Mouse (Mus musculus): Measurements from ENCODE around the gene Olfr127. TPM values are rescaled to one million over a fixed set of nuclear protein-coding genes. Genes with fewer than 3 reads are reported as not detected.
"Not testable (repeated sequence)": the region's sequence is repeated elsewhere in the genome, so short reads cannot be mapped to it uniquely, and the experiment has no call there.

Gene Olfr127
- total RNA-seq (2021), result not detected

GRCm38 (mm10) chr17:37900137-37900536 lies at the start of gene Olfr127:
TSS of gene Olfr127 (plus strand) at chr17:37900437.
- no peak for DNase-seq (ENCODE audit: extremely low spot score in 1 of 2, low spot score in 1 of 2)

- DNase-seq (ENCODE audit: extremely low spot score in 1 of 2, low spot score in 1 of 2), result no peak
Measured at GRCm38 (mm10) chr17:37863901-37864300, 36.3 kb upstream of the Olfr127 start.

GRCm38 (mm10) chr17:37869676-37870205 lies 30.5 kb upstream of the Olfr127 start:
- DNase-seq (ENCODE audit: extremely low spot score in 1 of 2, low spot score in 1 of 2), result no peak

GRCm38 (mm10) chr17:37873830-37874229 lies 26.4 kb upstream of the Olfr127 start:
- DNase-seq (ENCODE audit: extremely low spot score in 1 of 2, low spot score in 1 of 2), result no peak

- DNase-seq (ENCODE audit: extremely low spot score in 1 of 2, low spot score in 1 of 2), result not testable (repeated sequence)
Measured at GRCm38 (mm10) chr17:37906821-37907220, 6.6 kb downstream of the Olfr127 start.

- no peak for DNase-seq (ENCODE audit: extremely low spot score in 1 of 2, low spot score in 1 of 2)
Measured at GRCm38 (mm10) chr17:37920248-37920647, 20.0 kb downstream of the Olfr127 start, which contains the start of gene Olfr128. TSS of gene Olfr128 (plus strand) at chr17:37920548.

- no peak for DNase-seq (ENCODE audit: extremely low spot score in 1 of 2, low spot score in 1 of 2)
Measured at GRCm38 (mm10) chr17:37952979-37953378, 52.7 kb downstream of the Olfr127 start, which contains the start of gene Olfr761. TSS of gene Olfr761 (minus strand) at chr17:37953079.

Other genes with a start within 250 kb of the Olfr127 start
- not detected for gene Olfr117, start 236.7 kb upstream of the Olfr127 start, total RNA-seq (2021)
- gene Olfr118, start 233.4 kb upstream of the Olfr127 start, total RNA-seq (2021), result not detected
- not detected for gene Olfr119, start 203.9 kb upstream of the Olfr127 start, total RNA-seq (2021)
- not detected for gene Olfr120, start 178.6 kb upstream of the Olfr127 start, total RNA-seq (2021)
- gene Olfr121, start 151.6 kb upstream of the Olfr127 start, total RNA-seq (2021), result not detected
- gene Olfr122, start 131.8 kb upstream of the Olfr127 start, total RNA-seq (2021), result not detected
- not detected for gene Olfr123, start 106.9 kb upstream of the Olfr127 start, total RNA-seq (2021)
- gene Olfr124, start 100.5 kb upstream of the Olfr127 start, total RNA-seq (2021), result not detected
- not detected for gene Olfr125, start 67.5 kb upstream of the Olfr127 start, total RNA-seq (2021)
- not detected for gene Olfr126, start 53.0 kb upstream of the Olfr127 start, total RNA-seq (2021)
- not detected for gene Olfr128, start 20.1 kb downstream of the Olfr127 start, total RNA-seq (2021)
- gene Olfr761, start 52.6 kb downstream of the Olfr127 start, total RNA-seq (2021), result not detected
- gene Olfr129, start 159.6 kb downstream of the Olfr127 start, total RNA-seq (2021), result not detected
- gene Olfr130, start 163.5 kb downstream of the Olfr127 start, total RNA-seq (2021), result not detected
- not detected for gene Olfr131, start 188.3 kb downstream of the Olfr127 start, total RNA-seq (2021)
- gene Olfr132, start 234.1 kb downstream of the Olfr127 start, total RNA-seq (2021), result not detected
- not detected for gene Olfr133, start 244.8 kb downstream of the Olfr127 start, total RNA-seq (2021)